Mouse (Mus musculus): ENCODE data around the gene Gm10277.

Gene Gm10277

GRCm38 (mm10) chr11:77795216-77795615 lies 7.7 kb upstream of the Gm10277 start:
- no peak for DNase-seq

GRCm38 (mm10) chr11:77793238-77793930 lies 5.8 kb upstream of the Gm10277 start:
- peak; percentile 98 for DNase-seq

- DNase-seq: peak; percentile 29
Observed at GRCm38 (mm10) chr11:77792566-77792909, 5.0 kb upstream of the Gm10277 start.

GRCm38 (mm10) chr11:77791752-77792565 lies 4.4 kb upstream of the Gm10277 start:
- peak; percentile 90 for DNase-seq

GRCm38 (mm10) chr11:77791241-77791727 lies 3.7 kb upstream of the Gm10277 start:
- DNase-seq: peak; percentile 23

- DNase-seq: peak; percentile 70
Observed at GRCm38 (mm10) chr11:77790286-77790685, 2.7 kb upstream of the Gm10277 start.

- DNase-seq: no peak
Observed at GRCm38 (mm10) chr11:77789512-77789911, 2.0 kb upstream of the Gm10277 start.

- no peak for DNase-seq
Observed at GRCm38 (mm10) chr11:77785768-77786561, 1.6 kb downstream of the Gm10277 start.

- DNase-seq: no peak
Observed at GRCm38 (mm10) chr11:77785396-77785767, 2.2 kb downstream of the Gm10277 start.

GRCm38 (mm10) chr11:77784894-77785293 lies 2.7 kb downstream of the Gm10277 start:
- no peak for DNase-seq

GRCm38 (mm10) chr11:77783747-77784646 lies 3.5 kb downstream of the Gm10277 start:
- DNase-seq: peak; percentile 53

- no peak for DNase-seq
Observed at GRCm38 (mm10) chr11:77783211-77783746, 4.3 kb downstream of the Gm10277 start.

- DNase-seq: no peak
Observed at GRCm38 (mm10) chr11:77782104-77782815, 5.3 kb downstream of the Gm10277 start.

GRCm38 (mm10) chr11:77781088-77781487 lies 6.5 kb downstream of the Gm10277 start:
- DNase-seq: no peak

GRCm38 (mm10) chr11:77779240-77779639 lies 8.3 kb downstream of the Gm10277 start:
- DNase-seq: no peak

- no peak for DNase-seq
Observed at GRCm38 (mm10) chr11:77777937-77778336, 9.6 kb downstream of the Gm10277 start.

- no peak for DNase-seq
Observed at GRCm38 (mm10) chr11:77777436-77777835, 10.1 kb downstream of the Gm10277 start.

GRCm38 (mm10) chr11:77775701-77776400 lies 11.7 kb downstream of the Gm10277 start:
- no peak for DNase-seq

- DNase-seq: peak; percentile 61
Observed at GRCm38 (mm10) chr11:77771879-77772713, 15.5 kb downstream of the Gm10277 start.

GRCm38 (mm10) chr11:77770346-77770745 lies 17.2 kb downstream of the Gm10277 start:
- no peak for DNase-seq

All from thymus, postnatal 14 days (tissue).